Mouse (Mus musculus): ENCODE results near the gene Zfp366. TPM values are rescaled to one million over a fixed set of nuclear protein-coding genes. Genes with fewer than 3 reads are reported as not detected.
"Not testable (repeated sequence)": the region's sequence is repeated elsewhere in the genome, so short reads cannot be mapped to it uniquely, and the experiment has no call there.

The Zfp366 gene
- polyA plus RNA-seq, 1 experiment from 2014 or later: 0.99 TPM

- H3K4me2 ChIP-seq: no peak overlapping the region
- no peak overlapping the region for H3K9ac ChIP-seq
- H3K4me3 ChIP-seq (replicated peaks): no peak overlapping the region
- 42% methylated on average over 4 of the region's 4 CpGs for WGBS
- H3K27me3 ChIP-seq: no peaks in the 10 kb centered on the region
- peak; percentile 74; the same call in 1 of the 2 replicates for ATAC-seq (replicated peaks; ENCODE audit: low FRiP score)
- no peaks in the 10 kb centered on the region for H3K9me3 ChIP-seq (replicated peaks)
- no peaks in the 10 kb centered on the region for H3K36me3 ChIP-seq
- peaks cover 14% of the 10 kb centered on the region for H3K4me1 ChIP-seq
- H3K27ac ChIP-seq: peak overlapping the region; percentile 5
These were observed 21.6 kb upstream of the Zfp366 start for GRCm38 (mm10) chr13:99163071-99163470.

GRCm38 (mm10) chr13:99163521-99164359 is 20.9 kb upstream of the Zfp366 start:
- no peaks in the 10 kb centered on the region for H3K27me3 ChIP-seq
- no peak for ATAC-seq (replicated peaks; ENCODE audit: low FRiP score)
- no peak overlapping the region for H3K4me3 ChIP-seq (replicated peaks)
- no peak overlapping the region for H3K9ac ChIP-seq
- H3K36me3 ChIP-seq: no peaks in the 10 kb centered on the region
- peaks cover 14% of the 10 kb centered on the region for H3K4me1 ChIP-seq
- H3K4me2 ChIP-seq: no peak overlapping the region
- WGBS: 29% methylated on average over 10 of the region's 10 CpGs
- peak overlapping the region; percentile 5 for H3K27ac ChIP-seq
- H3K9me3 ChIP-seq (replicated peaks): no peaks in the 10 kb centered on the region

GRCm38 (mm10) chr13:99164360-99164759 is 20.3 kb upstream of the Zfp366 start:
- Histone ChIP-seq H3K4me2 (no peak overlapping the region), H3K9me3 (replicated peaks) (no peaks in the 10 kb centered on the region), H3K27ac (0 out of 2 replicates have a peak overlapping the region, but pooled peaks have one; percentile 5), H3K4me1 (peaks cover 14% of the 10 kb centered on the region), H3K4me3 (replicated peaks) (no peak overlapping the region), H3K36me3 (no peaks in the 10 kb centered on the region), H3K27me3 (no peaks in the 10 kb centered on the region), H3K9ac (no peak overlapping the region)
- 79% methylated on average over 2 of the region's 2 CpGs for WGBS
- ATAC-seq (replicated peaks; ENCODE audit: low FRiP score): no peak

- H3K36me3 ChIP-seq: no peaks in the 10 kb centered on the region
- ATAC-seq (replicated peaks; ENCODE audit: low FRiP score): no peak
- H3K4me3 ChIP-seq (replicated peaks): no peak overlapping the region
- no peaks in the 10 kb centered on the region for H3K27me3 ChIP-seq
- no peaks in the 10 kb centered on the region for H3K9me3 ChIP-seq (replicated peaks)
- WGBS: 65% methylated on average over 6 of the region's 6 CpGs
- no peak overlapping the region for H3K27ac ChIP-seq
- H3K9ac ChIP-seq: no peak overlapping the region
- H3K4me1 ChIP-seq: peaks cover 11% of the 10 kb centered on the region
- no peak overlapping the region for H3K4me2 ChIP-seq
These were observed 15.2 kb upstream of the Zfp366 start for GRCm38 (mm10) chr13:99169401-99169800.

- 37% methylated on average over 2 of the region's 2 CpGs for WGBS
- no peak for ATAC-seq (replicated peaks; ENCODE audit: low FRiP score)
- Histone ChIP-seq H3K36me3 (no peaks in the 10 kb centered on the region), H3K4me3 (replicated peaks) (no peak overlapping the region), H3K27ac (no peak overlapping the region), H3K4me2 (no peak overlapping the region), H3K9ac (no peak overlapping the region), H3K4me1 (peaks cover 15% of the 10 kb centered on the region), H3K9me3 (replicated peaks) (no peaks in the 10 kb centered on the region), H3K27me3 (no peaks in the 10 kb centered on the region)
These were observed 14.3 kb upstream of the Zfp366 start for GRCm38 (mm10) chr13:99170337-99170736.

GRCm38 (mm10) chr13:99173849-99174248 is 10.8 kb upstream of the Zfp366 start:
- H3K4me1 ChIP-seq: peaks cover 15% of the 10 kb centered on the region
- peak; percentile 77 for ATAC-seq (replicated peaks; ENCODE audit: low FRiP score)
- no peaks in the 10 kb centered on the region for H3K27me3 ChIP-seq
- no peaks in the 10 kb centered on the region for H3K9me3 ChIP-seq (replicated peaks)
- H3K9ac ChIP-seq: no peak overlapping the region
- 16% methylated on average over 4 of the region's 4 CpGs for WGBS
- no peak overlapping the region for H3K27ac ChIP-seq
- no peak overlapping the region for H3K4me3 ChIP-seq (replicated peaks)
- no peak overlapping the region for H3K4me2 ChIP-seq
- no peaks in the 10 kb centered on the region for H3K36me3 ChIP-seq

- H3K4me3 ChIP-seq (replicated peaks); H3K9me3 ChIP-seq (replicated peaks); H3K27ac ChIP-seq; ATAC-seq (replicated peaks; ENCODE audit: low FRiP score); H3K27me3 ChIP-seq; H3K4me2 ChIP-seq; H3K36me3 ChIP-seq; H3K9ac ChIP-seq: not testable (repeated sequence)
- H3K4me1 ChIP-seq: peaks cover 19% of the 10 kb centered on the region
- 91% methylated on average over 3 of the region's 3 CpGs for WGBS
These were observed 1.8 kb upstream of the Zfp366 start for GRCm38 (mm10) chr13:99182828-99183227.

GRCm38 (mm10) chr13:99183257-99183895 is 1.2 kb upstream of the Zfp366 start:
- H3K27ac ChIP-seq: no peak overlapping the region

GRCm38 (mm10) chr13:99185573-99185972 is 950 bp downstream of the Zfp366 start:
- peak overlapping the region; percentile 47; the same call in 1 of the 2 replicates for H3K4me2 ChIP-seq
- no peaks in the 10 kb centered on the region for H3K9me3 ChIP-seq (replicated peaks)
- peaks cover 23% of the 10 kb centered on the region for H3K4me1 ChIP-seq
- ATAC-seq (replicated peaks; ENCODE audit: low FRiP score): no peak
- no peak overlapping the region for H3K27ac ChIP-seq
- H3K27me3 ChIP-seq: no peaks in the 10 kb centered on the region
- 66% methylated on average over 10 of the region's 10 CpGs for WGBS
- no peaks in the 10 kb centered on the region for H3K36me3 ChIP-seq
- no peak overlapping the region for H3K9ac ChIP-seq
- H3K4me3 ChIP-seq (replicated peaks): peak overlapping the region; percentile 33

More at GRCm38 (mm10) chr13:99183257-99183895, 1.2 kb upstream of the Zfp366 start:
- no peaks in the 10 kb centered on the region for H3K9me3 ChIP-seq (replicated peaks)
- no peaks in the 10 kb centered on the region for H3K27me3 ChIP-seq
- H3K4me2 ChIP-seq: no peak overlapping the region
- no peak overlapping the region for H3K4me3 ChIP-seq (replicated peaks)
- WGBS: 78% methylated on average over 3 of the region's 3 CpGs
- H3K4me1 ChIP-seq: peaks cover 19% of the 10 kb centered on the region
- no peak overlapping the region for H3K9ac ChIP-seq
- no peaks in the 10 kb centered on the region for H3K36me3 ChIP-seq
- no peak for ATAC-seq (replicated peaks; ENCODE audit: low FRiP score)

- Histone ChIP-seq H3K9me3 (replicated peaks) (no peaks in the 10 kb centered on the region), H3K4me2 (peak overlapping the region; percentile 47), H3K9ac (no peak overlapping the region), H3K27me3 (no peaks in the 10 kb centered on the region), H3K36me3 (no peaks in the 10 kb centered on the region), H3K27ac (no peak overlapping the region), H3K4me1 (peaks cover 31% of the 10 kb centered on the region), H3K4me3 (replicated peaks) (peak overlapping the region; percentile 19)
- no peak for ATAC-seq (replicated peaks; ENCODE audit: low FRiP score)
- WGBS: 88% methylated on average over 10 of the region's 10 CpGs
These were observed 1.7 kb downstream of the Zfp366 start for GRCm38 (mm10) chr13:99186138-99186853.

- Histone ChIP-seq H3K4me2 (peak overlapping the region; percentile 47), H3K36me3 (no peaks in the 10 kb centered on the region), H3K27me3 (no peaks in the 10 kb centered on the region), H3K9ac (no peak overlapping the region), H3K4me1 (peaks cover 36% of the 10 kb centered on the region), H3K4me3 (replicated peaks) (no peak overlapping the region), H3K27ac (no peak overlapping the region), H3K9me3 (replicated peaks) (no peaks in the 10 kb centered on the region)
- ATAC-seq (replicated peaks; ENCODE audit: low FRiP score): no peak
- 68% methylated on average over 7 of the region's 7 CpGs for WGBS
These were observed 2.2 kb downstream of the Zfp366 start for GRCm38 (mm10) chr13:99186859-99187258.

- ATAC-seq (replicated peaks; ENCODE audit: low FRiP score): no peak
These were observed 2.8 kb downstream of the Zfp366 start for GRCm38 (mm10) chr13:99187456-99187855.

More at GRCm38 (mm10) chr13:99187456-99187855, 2.8 kb downstream of the Zfp366 start:
- 77% methylated on average over 11 of the region's 11 CpGs for WGBS
- H3K4me3 ChIP-seq (replicated peaks): no peak overlapping the region
- H3K27ac ChIP-seq: no peak overlapping the region
- no peaks in the 10 kb centered on the region for H3K27me3 ChIP-seq
- peaks cover 38% of the 10 kb centered on the region for H3K4me1 ChIP-seq
- no peak overlapping the region for H3K9ac ChIP-seq
- no peaks in the 10 kb centered on the region for H3K36me3 ChIP-seq
- no peaks in the 10 kb centered on the region for H3K9me3 ChIP-seq (replicated peaks)
- H3K4me2 ChIP-seq: no peak overlapping the region

Measured in kidney, embryonic 15.5 days (tissue).